Mouse (Mus musculus): ENCODE measurements around the gene Spg11.

Spg11 gene

GRCm38 (mm10) chr2:122066241-122066640, 51.9 kb downstream of the Spg11 start:
- CTCF ChIA-PET = no interaction called here

GRCm38 (mm10) chr2:122065200-122065969, 52.8 kb downstream of the Spg11 start:
- CTCF ChIA-PET = no interaction called here

GRCm38 (mm10) chr2:122059365-122060115, 58.6 kb downstream of the Spg11 start:
- CTCF ChIA-PET = no interaction called here

- CTCF ChIA-PET = no interaction called here
Observed at GRCm38 (mm10) chr2:122043926-122044325, 74.3 kb downstream of the Spg11 start.

- CTCF ChIA-PET = no interaction called here
Observed at GRCm38 (mm10) chr2:122036064-122036463, 82.1 kb downstream of the Spg11 start.

GRCm38 (mm10) chr2:122031970-122032369, 86.2 kb downstream of the Spg11 start:
- CTCF ChIA-PET = no interaction called here

GRCm38 (mm10) chr2:122028756-122029700, 89.2 kb downstream of the Spg11 start:
- CTCF ChIA-PET = interaction anchor here (0.5 to 1.0 kb wide), 4 partner anchors 11 to 380 kb away, joined by 3 to 4 read pairs (median 4); no protein-coding TSS in a partner anchor

- CTCF ChIA-PET = interaction anchor here (0.5 kb wide), 1 partner anchor 381 kb away, joined by 3 read pairs; no protein-coding TSS in a partner anchor
Observed at GRCm38 (mm10) chr2:122027862-122028755, 90.1 kb downstream of the Spg11 start, which contains the start of gene Eif3j1. Gene Eif3j1, plus strand, starts transcription at chr2:122028546.

- CTCF ChIA-PET = interaction anchor here (0.5 to 0.7 kb wide), 4 partner anchors 40 to 531 kb away, joined by 3 to 4 read pairs (median 4); no protein-coding TSS in a partner anchor
Observed at GRCm38 (mm10) chr2:122027091-122027490, 91.1 kb downstream of the Spg11 start.

- CTCF ChIA-PET = no interaction called here
Observed at GRCm38 (mm10) chr2:122022284-122022683, 95.9 kb downstream of the Spg11 start.

GRCm38 (mm10) chr2:122018705-122019104, 99.5 kb downstream of the Spg11 start:
- CTCF ChIA-PET = no interaction called here

- CTCF ChIA-PET = no interaction called here
Observed at GRCm38 (mm10) chr2:122011441-122011840, 106.7 kb downstream of the Spg11 start.

GRCm38 (mm10) chr2:122008832-122009231, 109.4 kb downstream of the Spg11 start:
- CTCF ChIA-PET = no interaction called here

Measured in spleen, embryonic (tissue).